Mouse (Mus musculus) forebrain, embryonic 15.5 days (tissue): Measurements from ENCODE around the gene Mn1. TPM values are rescaled to one million over a fixed set of nuclear protein-coding genes. Genes with fewer than 3 reads are reported as not detected.

Source experiments
- ATAC-seq: fragments of 200-750 bp; cut with Nextera tagmentation; replicated peaks from 2 replicates; pipeline ENCODE4 v1.8.0; 2017; ENCODE audit warnings: mild to moderate bottlenecking, moderate TSS enrichment, moderate library complexity
- H3K27ac ChIP-seq: fragments of 300-500 bp; sonication (generic); replicated peaks from 2 replicates; pipeline ENCODE4 v1.5.1; 2015; ENCODE audit warnings: mild to moderate bottlenecking, inconsistent platforms
- H3K27me3 ChIP-seq: fragments of 300-500 bp; sonication (generic); 2 replicates; pipeline ENCODE4 v1.6.1; 2015; ENCODE audit warnings: inconsistent platforms
- H3K36me3 ChIP-seq: fragments of 300-500 bp; sonication (generic); 2 replicates; pipeline ENCODE4 v1.6.1; 2015; ENCODE audit warnings: mild to moderate bottlenecking, inconsistent platforms
- H3K4me1 ChIP-seq: fragments of 300-500 bp; sonication (generic); 2 replicates; pipeline ENCODE4 v1.6.1; 2015; ENCODE audit warnings: inconsistent platforms
- H3K4me2 ChIP-seq: fragments of 300-500 bp; sonication (generic); replicated peaks from 2 replicates; pipeline ENCODE4 v1.6.1; 2015; ENCODE audit warnings: mild to moderate bottlenecking, inconsistent platforms
- H3K4me3 ChIP-seq: fragments of 300-500 bp; sonication (generic); 2 replicates; pipeline ENCODE4 v1.5.1; 2015; ENCODE audit warnings: mild to moderate bottlenecking, inconsistent platforms
- H3K9ac ChIP-seq: fragments of 300-500 bp; sonication (generic); replicated peaks from 2 replicates; pipeline ENCODE4 v1.6.1; 2015; ENCODE audit warnings: mild to moderate bottlenecking, inconsistent platforms
- H3K9me3 ChIP-seq: fragments of 300-500 bp; sonication (generic); 2 replicates; pipeline ENCODE4 v1.6.1; 2016; ENCODE audit warnings: inconsistent platforms
- WGBS: fragments of 180-500 bp; shearing (Covaris S2); methylation state at CpG from one replicate; pipeline ENCODE4 v1.1.7; 2015; ENCODE audit warnings: mixed read lengths; 5-methylcytosine and 5-hydroxymethylcytosine counted together
- polyA plus RNA-seq: library from polyadenylated mRNA; unstranded; fragments of >200 nt; fragmentation: Nextera tagmentation; extraction: Ambion mirVana; gene quantifications from 2 replicates; pipeline ENCODE4 v1.2.1, GENCODE M21; 2015

Mn1 gene
- polyA plus RNA-seq, 1 experiment from 2014 or later = 109 TPM

GRCm38 (mm10) chr5:111438821-111439220, 21.7 kb downstream of the Mn1 start:
- no peak overlapping the region for H3K9ac ChIP-seq
- H3K27ac ChIP-seq = peak overlapping the region; percentile 21; the same call in 1 of the 2 replicates
- no peaks in the 10 kb centered on the region; the same call in 1 of the 2 replicates for H3K36me3 ChIP-seq
- peaks cover 77% of the 10 kb centered on the region for H3K4me1 ChIP-seq
- no peaks in the 10 kb centered on the region for H3K9me3 ChIP-seq
- no peak overlapping the region for H3K4me3 ChIP-seq
- ATAC-seq = no peak
- 88% methylated on average over 8 of the region's 8 CpGs for WGBS
- no peaks in the 10 kb centered on the region for H3K27me3 ChIP-seq
- no peak overlapping the region for H3K4me2 ChIP-seq

DNA sequence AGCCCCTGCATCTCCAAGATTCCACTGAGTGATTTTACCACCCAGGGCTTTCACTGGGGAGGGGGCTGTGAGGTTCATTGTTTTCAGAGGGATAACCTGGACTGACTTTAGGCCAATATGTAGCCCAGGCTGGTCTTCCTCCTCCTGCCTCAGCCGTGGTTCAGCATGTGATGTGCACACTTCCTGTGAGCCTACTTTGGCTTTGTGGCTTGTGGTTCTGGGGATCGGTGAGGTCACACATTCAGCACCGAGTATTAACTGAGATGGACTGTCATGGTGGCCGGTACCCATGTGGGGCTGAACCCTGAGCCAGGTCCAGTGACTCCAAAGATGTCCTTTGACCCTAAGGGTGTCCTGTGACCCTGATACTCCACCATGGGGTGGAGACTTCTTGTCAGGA, 23.1 kb downstream of the Mn1 start:
- peaks cover 76% of the 10 kb centered on the region for H3K4me1 ChIP-seq
- 96% methylated on average over 4 of the region's 4 CpGs for WGBS

DNA sequence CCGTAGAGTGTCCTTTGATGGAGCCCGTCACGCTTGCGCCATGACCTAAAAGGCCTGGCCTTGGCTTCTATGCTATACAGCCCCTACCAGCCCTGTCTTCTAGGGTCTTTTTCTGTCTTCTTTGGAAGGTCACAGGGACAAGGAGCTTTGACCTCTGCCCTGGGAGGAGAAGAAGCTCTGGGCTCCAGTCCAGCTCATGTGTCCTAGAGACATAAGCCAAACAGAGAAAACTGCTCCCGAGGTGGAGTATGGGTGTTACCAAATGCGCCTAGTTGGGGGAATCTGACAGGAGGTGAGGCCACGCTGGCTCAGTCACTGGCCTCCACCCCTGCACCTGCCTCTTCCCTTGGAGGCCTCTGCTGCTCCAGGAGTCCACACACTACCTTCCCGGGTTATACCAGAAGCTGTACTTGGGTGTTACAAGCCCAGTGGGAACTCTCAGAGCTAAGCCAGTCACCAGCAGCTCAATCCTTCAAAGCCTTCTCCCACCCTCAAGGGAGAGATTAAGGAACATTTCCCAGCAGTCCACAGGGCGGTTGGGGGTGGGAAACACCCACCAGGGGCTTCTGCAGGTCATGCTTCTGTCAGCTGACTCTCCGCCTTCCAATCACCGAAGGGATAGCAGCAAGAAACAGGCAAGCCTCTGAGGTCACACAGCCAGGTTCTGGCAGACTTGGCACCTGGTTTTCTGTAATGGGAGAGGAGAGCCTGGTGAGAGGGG, 25.1 kb downstream of the Mn1 start:
- H3K36me3 ChIP-seq = no peaks in the 10 kb centered on the region; the same call in 1 of the 2 replicates
- no peak for ATAC-seq
- H3K9me3 ChIP-seq = no peaks in the 10 kb centered on the region
- WGBS = 81% methylated on average over 11 of the region's 11 CpGs
- H3K9ac ChIP-seq = no peak overlapping the region
- no peaks in the 10 kb centered on the region for H3K27me3 ChIP-seq
- no peak overlapping the region for H3K4me3 ChIP-seq
- H3K4me1 ChIP-seq = peaks cover 69% of the 10 kb centered on the region
- no peak overlapping the region for H3K4me2 ChIP-seq
- H3K27ac ChIP-seq = 0 out of 2 replicates have a peak overlapping the region, but pooled peaks have one; percentile 9

More for the DNA sequence above, 23.1 kb downstream of the Mn1 start:
- no peak for ATAC-seq
- no peak overlapping the region for H3K27ac ChIP-seq
- H3K4me2 ChIP-seq = no peak overlapping the region
- H3K4me3 ChIP-seq = no peak overlapping the region
- no peaks in the 10 kb centered on the region; the same call in 1 of the 2 replicates for H3K36me3 ChIP-seq
- no peaks in the 10 kb centered on the region for H3K9me3 ChIP-seq
- H3K9ac ChIP-seq = no peak overlapping the region
- H3K27me3 ChIP-seq = no peaks in the 10 kb centered on the region

DNA sequence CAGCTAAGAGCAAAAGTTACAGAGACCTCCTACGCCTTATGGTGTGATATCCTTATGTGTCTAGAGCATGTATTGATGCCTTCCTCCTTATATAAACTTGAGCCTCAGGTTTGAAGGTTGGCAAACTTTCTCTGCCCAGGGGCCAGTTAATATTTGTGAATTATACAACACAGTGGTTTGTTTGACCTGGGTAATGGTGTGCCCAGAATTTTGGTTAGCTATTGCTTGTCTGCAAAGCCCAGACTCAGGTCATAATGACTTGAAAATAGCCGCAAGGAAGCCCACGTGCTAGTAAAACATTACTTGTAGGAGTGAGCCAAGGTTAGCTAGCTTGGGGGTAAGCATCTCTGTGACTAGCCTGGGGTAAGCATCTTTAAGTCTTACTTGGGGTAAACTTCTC, 26.5 kb downstream of the Mn1 start:
- Histone ChIP-seq H3K4me1 (peaks cover 67% of the 10 kb centered on the region), H3K36me3 (peaks cover 7% of the 10 kb centered on the region), H3K4me3 (no peak overlapping the region), H3K4me2 (no peak overlapping the region), H3K27me3 (no peaks in the 10 kb centered on the region), H3K9ac (no peak overlapping the region), H3K9me3 (no peaks in the 10 kb centered on the region), H3K27ac (peak overlapping the region; percentile 0; the same call in 1 of the 2 replicates)
- no peak for ATAC-seq
- 88% methylated on average over 3 of the region's 3 CpGs for WGBS

GRCm38 (mm10) chr5:111444361-111444760, 27.2 kb downstream of the Mn1 start:
- Histone ChIP-seq H3K27ac (peak overlapping the region; percentile 67), H3K4me2 (no peak overlapping the region), H3K27me3 (no peaks in the 10 kb centered on the region), H3K36me3 (peaks cover 11% of the 10 kb centered on the region), H3K9ac (no peak overlapping the region), H3K9me3 (no peaks in the 10 kb centered on the region), H3K4me3 (no peak overlapping the region), H3K4me1 (peaks cover 71% of the 10 kb centered on the region)
- ATAC-seq = no peak
- WGBS = 85% methylated on average over 4 of the region's 4 CpGs

- ATAC-seq = no peak
- peaks cover 70% of the 10 kb centered on the region for H3K4me1 ChIP-seq
- H3K4me2 ChIP-seq = no peak overlapping the region
- no peak overlapping the region for H3K9ac ChIP-seq
- H3K9me3 ChIP-seq = no peaks in the 10 kb centered on the region
- H3K4me3 ChIP-seq = no peak overlapping the region
- peaks cover 11% of the 10 kb centered on the region for H3K36me3 ChIP-seq
- no peaks in the 10 kb centered on the region for H3K27me3 ChIP-seq
- WGBS = 14% methylated on average over 7 of the region's 7 CpGs
- 0 out of 2 replicates have a peak overlapping the region, but pooled peaks have one; percentile 24 for H3K27ac ChIP-seq
Measured at GRCm38 (mm10) chr5:111446652-111447051, 29.5 kb downstream of the Mn1 start.

DNA sequence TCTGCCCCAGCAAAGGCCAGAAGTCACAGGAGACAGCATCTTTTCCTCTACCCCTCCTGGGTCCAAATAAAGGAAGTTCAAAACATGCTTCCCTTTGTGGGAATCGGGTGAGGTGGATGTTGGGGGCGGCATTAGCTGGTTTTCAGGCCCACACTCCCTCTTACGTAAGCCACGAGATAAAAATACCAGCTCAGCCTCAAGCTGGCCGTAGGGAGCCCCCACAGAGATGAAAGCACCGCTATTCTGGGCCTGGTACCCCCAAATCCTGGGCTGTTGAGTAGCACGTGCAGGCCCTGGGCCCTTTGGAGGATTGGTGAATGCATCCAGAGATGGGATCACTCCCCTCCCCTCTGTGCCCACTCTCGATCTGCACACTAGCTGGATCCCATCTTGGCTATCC, 32.5 kb downstream of the Mn1 start:
- ATAC-seq = no peak
- peaks cover 44% of the 10 kb centered on the region for H3K4me1 ChIP-seq
- no peaks in the 10 kb centered on the region for H3K27me3 ChIP-seq
- no peak overlapping the region for H3K4me3 ChIP-seq
- H3K36me3 ChIP-seq = peaks cover 18% of the 10 kb centered on the region
- H3K9ac ChIP-seq = no peak overlapping the region
- H3K27ac ChIP-seq = peak overlapping the region; percentile 69
- no peak overlapping the region for H3K4me2 ChIP-seq
- no peaks in the 10 kb centered on the region for H3K9me3 ChIP-seq
- WGBS = 59% methylated on average over 8 of the region's 8 CpGs

DNA sequence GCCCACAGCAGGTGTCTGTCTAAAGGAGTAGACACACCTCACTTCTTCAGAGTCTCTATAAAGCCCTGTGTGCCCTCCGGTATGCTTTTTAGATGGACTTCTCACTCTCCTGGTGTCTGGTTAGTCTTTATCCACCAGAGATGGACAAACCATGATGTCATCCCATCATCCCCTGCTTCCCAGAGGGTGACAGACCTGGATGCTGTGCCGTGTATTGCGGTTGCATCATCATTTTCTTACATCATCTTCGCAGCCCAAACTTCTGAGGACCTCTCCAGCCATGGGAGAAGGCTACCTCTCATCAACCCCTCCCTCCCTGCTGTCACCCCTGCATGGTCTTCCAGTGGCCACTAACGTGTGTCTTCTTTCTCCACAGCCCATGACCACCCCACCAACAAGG, 37.1 kb downstream of the Mn1 start:
- Histone ChIP-seq H3K36me3 (peaks cover 52% of the 10 kb centered on the region), H3K27me3 (no peaks in the 10 kb centered on the region), H3K4me2 (no peak overlapping the region), H3K4me3 (no peak overlapping the region), H3K27ac (no peak overlapping the region), H3K9me3 (no peaks in the 10 kb centered on the region), H3K4me1 (peaks cover 9% of the 10 kb centered on the region), H3K9ac (no peak overlapping the region)
- WGBS = 89% methylated on average over 5 of the region's 5 CpGs
- ATAC-seq = no peak

GRCm38 (mm10) chr5:111454876-111455275, 37.7 kb downstream of the Mn1 start:
- Histone ChIP-seq H3K27ac (no peak overlapping the region), H3K9me3 (no peaks in the 10 kb centered on the region), H3K4me2 (no peak overlapping the region), H3K4me1 (peaks cover 3% of the 10 kb centered on the region), H3K4me3 (no peak overlapping the region), H3K27me3 (no peaks in the 10 kb centered on the region), H3K9ac (no peak overlapping the region), H3K36me3 (peaks cover 52% of the 10 kb centered on the region)
- WGBS = 96% methylated on average over 6 of the region's 6 CpGs
- ATAC-seq = no peak

DNA sequence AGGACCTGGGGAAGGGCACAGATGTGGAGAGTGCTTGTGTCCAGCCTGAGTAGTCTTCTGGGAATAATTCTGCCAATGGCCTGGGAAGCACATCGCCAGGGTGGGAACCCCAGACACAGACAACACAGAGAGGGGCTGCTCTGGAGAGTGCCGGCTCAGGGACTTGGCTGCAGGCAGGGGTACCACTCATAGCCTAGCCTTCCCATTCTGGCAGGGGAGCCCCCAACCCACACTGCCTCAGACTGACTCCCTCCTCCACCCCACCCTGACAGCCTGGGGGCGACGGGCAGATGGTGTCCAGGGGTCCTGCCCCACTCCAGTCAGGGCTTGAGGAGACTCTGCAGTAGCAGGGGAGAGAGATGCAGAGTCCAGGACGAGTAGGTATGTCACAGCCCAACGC, 41.5 kb downstream of the Mn1 start:
- no peak overlapping the region for H3K9ac ChIP-seq
- 88% methylated on average over 6 of the region's 6 CpGs for WGBS
- no peak overlapping the region for H3K27ac ChIP-seq
- H3K4me3 ChIP-seq = no peak overlapping the region
- no peaks in the 10 kb centered on the region for H3K27me3 ChIP-seq
- H3K36me3 ChIP-seq = peaks cover 49% of the 10 kb centered on the region
- H3K9me3 ChIP-seq = no peaks in the 10 kb centered on the region
- H3K4me1 ChIP-seq = no peaks in the 10 kb centered on the region
- H3K4me2 ChIP-seq = no peak overlapping the region
- no peak; the same call in 1 of the 2 replicates for ATAC-seq

- ATAC-seq = no peak
- H3K4me1 ChIP-seq = no peaks in the 10 kb centered on the region
- no peaks in the 10 kb centered on the region for H3K27me3 ChIP-seq
- no peak overlapping the region for H3K27ac ChIP-seq
- no peak overlapping the region for H3K4me2 ChIP-seq
- H3K36me3 ChIP-seq = no peaks in the 10 kb centered on the region
- H3K4me3 ChIP-seq = no peak overlapping the region
- WGBS = 64% methylated on average over 11 of the region's 11 CpGs
- H3K9me3 ChIP-seq = no peaks in the 10 kb centered on the region
- H3K9ac ChIP-seq = no peak overlapping the region
Measured at GRCm38 (mm10) chr5:111465811-111466299, 48.7 kb downstream of the Mn1 start.

- Histone ChIP-seq H3K27ac (no peak overlapping the region), H3K4me3 (no peak overlapping the region), H3K27me3 (no peaks in the 10 kb centered on the region), H3K9ac (no peak overlapping the region), H3K36me3 (no peaks in the 10 kb centered on the region), H3K9me3 (no peaks in the 10 kb centered on the region), H3K4me2 (no peak overlapping the region), H3K4me1 (no peaks in the 10 kb centered on the region)
- ATAC-seq = no peak
- WGBS = 82% methylated on average over 9 of the region's 9 CpGs
Measured at GRCm38 (mm10) chr5:111466429-111466828, 49.3 kb downstream of the Mn1 start.

GRCm38 (mm10) chr5:111467699-111468098, 50.5 kb downstream of the Mn1 start:
- ATAC-seq = no peak
- Histone ChIP-seq H3K27me3 (no peaks in the 10 kb centered on the region), H3K9ac (no peak overlapping the region), H3K4me1 (no peaks in the 10 kb centered on the region), H3K36me3 (no peaks in the 10 kb centered on the region), H3K4me2 (no peak overlapping the region), H3K9me3 (no peaks in the 10 kb centered on the region), H3K27ac (no peak overlapping the region), H3K4me3 (no peak overlapping the region)
- 85% methylated on average over 5 of the region's 5 CpGs for WGBS
